Mouse (Mus musculus) cerebellum, postnatal 36 days (tissue): ENCODE results near the gene Ears2.
A peak's percentile ranks its signal among the peaks of the same experiment; 100 is the strongest.
"Not testable (repeated sequence)": the region's sequence is repeated elsewhere in the genome, so short reads cannot be mapped to it uniquely, and the experiment has no call there.

Source experiments
- DNase-seq, 2 experiments: peaks; one replicate each; pipeline ENCODE4 v3.0.0; 2021 to 2022; ENCODE audit warnings: mixed read lengths in 2 of 2

Ears2 gene

DNA sequence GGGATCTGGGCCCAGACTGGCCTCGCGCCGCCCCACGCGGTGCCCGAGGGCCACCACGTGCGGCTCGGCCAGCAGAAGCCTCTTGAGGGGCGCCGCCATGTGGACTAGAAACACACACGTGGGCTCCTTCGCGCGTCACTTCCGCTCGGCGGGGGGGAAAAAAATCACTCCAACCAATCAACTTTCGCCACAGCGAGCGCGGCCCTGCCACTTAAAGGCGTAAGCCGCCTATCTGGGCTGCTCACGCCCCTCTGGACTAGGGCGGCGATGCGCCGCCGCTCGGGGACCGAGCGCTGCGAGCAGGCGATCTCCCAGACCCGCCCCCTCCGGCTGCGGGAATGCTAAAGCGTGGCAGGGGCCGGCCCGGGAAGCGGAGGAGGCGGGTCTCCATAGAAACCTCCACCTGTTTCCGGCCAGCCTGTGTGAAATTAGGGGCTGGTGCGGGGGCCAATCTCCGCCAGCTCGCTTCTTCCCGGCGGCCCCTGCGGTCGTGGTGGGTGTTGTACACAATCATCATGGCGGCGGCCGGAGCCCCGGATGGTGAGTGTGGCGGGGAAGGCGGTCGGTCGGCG, at the start of gene Ears2, which contains the start of gene Ubfd1:
Ears2 (minus strand) TSS at position 319 of the 572 bp plus-strand sequence.
Ubfd1 (plus strand) TSS at position 231 of the 572 bp plus-strand sequence.
- peak; percentile 96 to 99 for DNase-seq

- no peak for DNase-seq
These were observed 41.1 kb upstream of the Ears2 start for GRCm38 (mm10) chr7:122108206-122108605.

DNA sequence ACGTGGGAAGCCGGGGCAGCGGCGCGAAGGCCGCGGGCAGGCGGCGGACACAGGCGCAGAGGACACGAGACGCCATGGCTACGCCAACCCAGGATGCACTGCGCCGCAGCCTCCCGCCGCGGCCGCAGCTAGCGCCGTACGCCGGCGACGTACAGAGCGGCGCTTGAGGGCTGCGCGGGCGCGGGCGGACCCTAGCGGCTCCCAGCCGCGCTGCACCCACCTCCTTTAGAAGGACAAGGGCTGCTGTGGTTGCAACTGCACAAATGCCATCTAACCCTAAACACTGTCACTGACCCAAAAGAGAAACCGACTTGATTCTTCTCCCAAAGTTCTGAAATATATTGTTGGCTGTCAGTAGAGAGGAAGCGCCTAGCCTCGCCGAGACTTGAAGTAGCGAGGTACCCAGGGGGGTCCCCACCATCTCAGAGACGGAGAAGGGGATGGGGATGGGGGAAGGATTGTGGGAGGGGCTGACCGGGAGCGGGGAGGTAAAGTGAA, 34.7 kb upstream of the Ears2 start, which contains the start of gene Ndufab1:
Ndufab1 (minus strand) TSS at position 140 of the 498 bp plus-strand sequence.
- peak; percentile 91 to 92 for DNase-seq

- DNase-seq, result not testable (repeated sequence)
These were observed 34.1 kb upstream of the Ears2 start for GRCm38 (mm10) chr7:122101014-122101746.

DNA sequence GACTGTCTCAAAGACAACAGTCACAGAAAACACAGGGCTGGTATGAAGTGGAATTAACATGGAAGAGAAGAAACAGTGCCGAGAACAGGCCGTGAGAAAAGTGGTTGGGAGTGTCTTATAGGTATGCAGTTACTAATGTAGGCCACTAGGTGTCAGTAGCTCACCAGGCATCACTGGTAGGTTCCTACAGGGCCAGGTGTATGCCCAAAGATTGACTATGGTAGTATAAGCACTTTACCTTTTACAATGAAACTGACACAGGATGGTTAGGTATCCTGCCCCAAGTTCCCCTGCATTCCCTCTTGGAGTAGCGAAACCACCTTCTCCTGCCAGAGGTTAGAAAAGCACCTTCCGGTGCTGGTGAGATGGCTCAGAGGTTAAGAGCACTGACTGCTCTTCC, 32.2 kb upstream of the Ears2 start:
- DNase-seq, result peak; percentile 37 to 50

- no peak for DNase-seq
These were observed 30.9 kb upstream of the Ears2 start for GRCm38 (mm10) chr7:122098009-122098408.

DNA sequence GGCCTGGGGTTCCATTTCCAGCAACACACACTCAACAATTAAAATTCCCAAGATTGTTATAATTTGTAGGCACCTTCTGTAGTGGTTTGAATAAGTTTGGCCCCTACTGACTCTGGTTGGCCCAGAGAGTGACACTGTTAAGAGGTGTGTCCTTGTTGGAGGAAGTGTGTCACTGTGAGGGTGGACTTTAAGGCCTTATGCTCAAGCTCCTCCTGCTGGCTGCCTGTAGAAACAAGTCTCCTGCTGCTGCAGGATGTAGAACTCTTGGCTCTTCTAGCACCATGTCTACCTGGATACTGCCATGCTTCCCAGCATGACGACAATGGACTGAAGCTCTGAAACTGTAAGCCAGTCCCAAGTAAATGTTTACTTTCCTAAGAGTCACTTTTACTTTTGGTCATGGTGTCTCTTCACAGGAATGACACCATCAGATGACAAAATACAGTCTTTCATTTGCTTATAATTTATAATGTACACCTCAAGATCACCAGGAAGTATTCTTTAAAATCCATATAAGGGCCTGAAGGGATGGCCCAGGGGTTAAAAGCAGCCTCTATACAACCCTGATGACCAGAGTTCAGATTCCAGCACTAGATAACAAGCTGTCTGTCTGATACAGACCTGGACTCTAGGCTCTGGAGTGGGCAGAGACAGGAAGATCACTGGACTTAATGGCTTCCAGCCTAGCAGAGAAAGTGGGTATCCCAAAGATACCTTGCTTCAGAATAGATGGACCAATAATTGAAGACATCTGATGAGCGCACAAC, 27.7 kb upstream of the Ears2 start:
- DNase-seq, result no peak

- no peak for DNase-seq
These were observed 20.3 kb upstream of the Ears2 start for GRCm38 (mm10) chr7:122087195-122087982.

DNA sequence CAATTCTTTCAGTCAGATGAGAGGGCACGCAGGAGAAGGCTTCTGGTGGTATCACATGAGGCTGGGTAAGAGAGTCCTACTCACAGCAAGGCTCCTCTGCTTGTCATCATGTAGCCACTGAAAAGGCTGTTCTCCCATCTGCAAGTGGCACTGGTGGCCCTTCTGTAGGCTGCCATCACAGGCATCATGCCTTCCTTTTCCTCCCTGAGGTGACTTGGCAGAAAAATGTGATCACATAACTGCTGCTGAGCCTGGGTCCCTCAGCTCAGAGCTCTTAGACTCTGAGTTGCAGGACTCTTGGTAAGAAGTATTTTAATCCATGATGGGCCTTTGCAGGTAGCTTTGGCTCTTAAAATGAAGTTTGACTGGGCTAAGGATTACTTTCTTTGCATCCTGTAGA, 14.0 kb upstream of the Ears2 start:
- no peak for DNase-seq

GRCm38 (mm10) chr7:122079798-122080554, 12.9 kb upstream of the Ears2 start:
- no peak for DNase-seq

DNA sequence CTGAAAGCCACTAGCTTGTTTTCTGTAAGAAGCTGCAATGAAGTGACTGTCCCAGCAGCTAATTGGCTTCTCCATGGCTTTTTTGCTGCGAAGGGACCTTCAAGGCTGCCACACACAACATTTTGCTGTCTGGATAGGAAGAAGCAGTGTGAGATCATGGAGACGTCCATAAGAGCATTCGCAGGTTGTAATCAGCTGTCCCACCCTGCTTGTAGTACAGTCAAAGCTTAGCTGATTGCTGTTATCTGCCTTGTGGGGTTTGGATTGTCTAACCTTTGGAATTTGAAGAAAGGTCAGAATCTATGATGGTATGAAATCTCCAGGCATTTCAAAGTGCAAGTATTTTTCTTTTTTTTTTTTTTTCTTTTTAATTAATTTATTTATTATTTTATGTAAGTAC, 7.3 kb upstream of the Ears2 start:
- DNase-seq, result no peak

DNA sequence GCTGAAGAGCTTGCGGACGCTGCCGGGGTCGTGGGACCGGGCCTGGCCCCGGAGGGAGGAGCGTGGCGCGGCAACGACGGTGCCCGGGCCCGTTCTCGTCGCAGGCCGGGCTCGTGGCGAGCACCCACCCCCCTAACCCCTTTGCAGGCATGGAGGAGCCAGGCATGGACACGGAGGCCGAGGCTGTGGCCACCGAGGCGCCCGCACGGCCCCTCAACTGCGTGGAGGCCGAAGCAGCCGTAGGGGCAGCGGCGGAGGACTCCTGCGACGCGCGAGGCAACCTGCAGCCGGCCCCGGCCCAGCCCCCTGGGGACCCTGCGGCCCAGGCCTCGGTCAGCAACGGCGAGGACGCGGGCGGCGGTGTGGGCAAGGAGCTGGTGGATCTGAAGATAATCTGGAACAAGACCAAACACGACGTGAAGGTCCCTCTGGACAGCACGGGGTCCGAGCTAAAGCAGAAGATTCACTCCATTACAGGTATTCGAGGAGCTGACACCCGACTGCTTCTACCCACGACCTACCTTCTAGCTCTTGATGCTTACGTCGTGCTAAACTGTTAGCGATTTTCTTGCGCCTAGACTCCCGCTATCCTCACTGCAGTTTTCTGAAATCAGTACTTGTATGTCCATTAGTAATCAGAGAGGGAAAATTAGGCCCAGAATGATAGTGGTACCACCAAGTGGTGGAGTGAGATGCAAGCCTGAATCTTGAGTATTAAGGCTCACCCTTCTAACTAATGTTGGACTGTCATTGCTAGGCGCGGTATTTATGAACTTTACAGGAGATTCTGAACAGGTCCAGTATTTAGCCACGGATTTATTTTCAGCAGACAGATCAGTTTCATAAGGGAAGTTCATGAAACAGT, 686 bp upstream of the Ears2 start:
- peak in 1 of 2 experiments; percentile 31 for DNase-seq

- DNase-seq, result no peak
These were observed 740 bp downstream of the Ears2 start for GRCm38 (mm10) chr7:122066102-122066944.

DNA sequence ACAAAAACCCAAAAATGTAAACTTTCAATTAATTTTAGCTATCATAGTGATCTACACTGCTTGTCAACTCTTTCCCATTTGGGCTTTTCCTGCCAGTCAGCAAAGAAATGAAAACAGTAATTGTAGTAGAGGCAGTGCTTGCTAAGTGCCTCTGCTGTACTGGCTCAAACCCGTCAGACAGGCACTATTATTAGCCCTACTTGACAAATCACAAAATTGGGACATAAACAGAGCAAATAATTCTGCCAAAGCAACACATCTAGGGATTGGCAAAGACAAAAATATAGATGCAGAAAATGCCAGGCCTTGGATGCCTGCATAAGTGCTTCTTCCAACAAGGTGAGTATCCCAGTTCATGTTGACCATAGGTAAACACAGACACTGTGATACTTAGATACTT, 1.4 kb downstream of the Ears2 start:
- no peak for DNase-seq

GRCm38 (mm10) chr7:122056633-122057032, 10.4 kb downstream of the Ears2 start:
- no peak for DNase-seq

- no peak for DNase-seq
These were observed 16.2 kb downstream of the Ears2 start for GRCm38 (mm10) chr7:122050834-122051233.

DNA sequence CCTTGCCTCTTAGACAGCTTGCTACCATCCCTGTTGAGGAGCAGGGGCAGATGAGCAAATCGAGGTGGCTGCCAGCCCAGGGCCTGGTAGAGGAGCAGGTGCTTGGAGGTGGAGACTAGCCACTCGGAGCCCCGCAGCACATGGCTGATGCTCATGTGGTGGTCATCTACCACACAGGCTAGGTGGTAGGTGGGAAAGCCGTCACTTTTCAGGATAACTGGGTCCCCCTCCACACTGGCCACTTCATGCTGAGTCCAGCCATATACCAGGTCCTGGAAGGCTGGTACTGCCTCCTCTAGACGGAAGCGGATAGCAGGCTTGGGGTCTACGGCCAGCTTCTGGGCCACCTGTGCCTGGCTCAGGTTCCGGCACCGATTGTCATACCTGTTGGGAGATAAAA, 18.9 kb downstream of the Ears2 start:
- no peak for DNase-seq

DNA sequence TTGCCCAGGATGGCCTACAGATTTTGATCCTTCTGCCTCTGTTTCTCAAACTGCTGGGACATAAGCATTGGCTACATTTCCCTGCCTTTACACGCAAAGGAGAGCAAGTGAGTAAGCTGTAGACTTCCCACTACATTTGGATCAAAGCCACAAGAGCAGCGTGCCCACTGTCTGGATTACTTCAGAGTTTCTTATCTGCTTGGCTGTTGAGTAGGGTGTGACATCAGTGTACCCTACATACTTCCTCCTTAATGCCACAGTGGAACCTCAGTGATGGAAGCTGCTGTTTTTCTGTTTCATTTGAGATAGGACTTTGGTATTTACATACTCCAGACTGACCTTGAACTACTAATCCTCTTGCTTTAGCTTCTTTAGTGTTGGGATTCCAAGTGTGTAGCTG, 20.2 kb downstream of the Ears2 start:
- no peak for DNase-seq

- no peak for DNase-seq
These were observed 21.4 kb downstream of the Ears2 start for GRCm38 (mm10) chr7:122045711-122046110.

DNA sequence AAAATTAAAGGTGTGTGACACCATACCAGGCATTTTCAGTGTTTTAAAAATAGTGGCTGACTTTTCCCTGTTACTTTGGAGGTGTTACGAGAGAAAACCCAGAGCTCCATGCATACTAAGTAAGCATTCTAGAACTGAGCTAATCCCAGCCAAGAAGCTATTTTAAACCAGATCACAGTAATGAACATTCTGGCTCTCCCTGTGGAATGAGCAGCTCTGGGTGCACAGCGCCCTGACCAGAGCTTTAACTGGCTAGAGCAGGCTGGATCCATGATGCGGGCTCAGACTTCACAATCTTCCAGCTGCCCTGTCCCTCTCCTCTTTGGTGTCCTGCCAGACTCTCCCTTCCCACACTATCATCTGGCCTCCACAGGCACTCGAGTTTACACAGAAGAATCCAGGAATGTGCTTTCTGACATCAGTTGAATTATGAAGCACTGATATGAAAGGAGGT, 21.9 kb downstream of the Ears2 start:
- no peak for DNase-seq
